Mouse (Mus musculus): Measurements from ENCODE around the gene Adamtsl1.

GRCm38 (mm10) chr4:86119067-86119466, 605.1 kb downstream of the Adamtsl1 start:
- TF ChIP-seq CTCF (IDR thresholded peaks at IDR 0.05) (no peak), EP300 (IDR thresholded peaks at IDR 0.05) (no peak)
